15 mouse cellular contexts compared by ENCODE assay signal in genomic region chr1:186959380-186959779, GRCm38 (mm10). TPM values are rescaled to one million over a fixed set of nuclear protein-coding genes. Genes with fewer than 3 reads are reported as not detected.
A peak's percentile ranks its signal among the peaks of the same experiment; 100 is the strongest.
DNase-seq lines count a peak whose midpoint lies in the region; ATAC-seq and TF ChIP-seq lines count a peak whose summit lies in the region.
"Had no signal": no experiment of that assay in that cellular context is flagged by ENCODE, and none has a peak within 500 bp of the region (broad histone marks: within the 10 kb centered on the region; RNA-seq: fewer than 3 reads in every experiment).

No protein-coding gene starts in this region.

- no peak for ATAC-seq in embryonic facial prominence, embryonic 14.5 days (ENCODE audit: low read depth)
- ATAC-seq: Patski had no signal

- H3K27ac ChIP-seq in ES-E14 (ENCODE audit: insufficient read depth, low read depth, low read length, poor library complexity, severe bottlenecking): no peak overlapping the region
- H3K27ac ChIP-seq in embryonic facial prominence, embryonic 14.5 days (replicated peaks; ENCODE audit: low read depth, low read length): no peak overlapping the region

- H3K4me1 ChIP-seq in ES-E14 (ENCODE audit: control insufficient read depth in 2 of 2, insufficient read depth in 2 of 2, low read length in 2 of 2, poor library complexity in 1 of 2): no peaks in the 10 kb centered on the region
- H3K4me1 ChIP-seq in embryonic facial prominence, embryonic 14.5 days (ENCODE audit: control insufficient read depth, insufficient read depth, low read length): no peaks in the 10 kb centered on the region

- H3K36me3 ChIP-seq in ES-E14 (ENCODE audit: control insufficient read depth, insufficient read depth, low read length, poor library complexity, severe bottlenecking): no peaks in the 10 kb centered on the region
- H3K36me3 ChIP-seq in embryonic facial prominence, embryonic 14.5 days (ENCODE audit: control insufficient read depth, insufficient read depth, low read length): no peaks in the 10 kb centered on the region

- no peak overlapping the region for H3K4me3 ChIP-seq in ES-E14 (ENCODE audit: insufficient read depth in 1 of 2, low read depth in 1 of 2, low read length in 2 of 2, poor library complexity in 1 of 2, severe bottlenecking in 1 of 2)
- no peak overlapping the region for H3K4me3 ChIP-seq in embryonic facial prominence, embryonic 14.5 days (ENCODE audit: low read depth, low read length)
- H3K4me3 ChIP-seq: erythroblast, embryonic 14.5 days had no signal

- no peak overlapping the region for H3K4me2 ChIP-seq in embryonic facial prominence, embryonic 14.5 days (ENCODE audit: low read depth, low read length)

- no peak overlapping the region for H3K9ac ChIP-seq in ES-E14 (ENCODE audit: insufficient read depth, low read depth, low read length, poor library complexity, severe bottlenecking)
- no peak overlapping the region for H3K9ac ChIP-seq in embryonic facial prominence, embryonic 14.5 days (ENCODE audit: low read depth, low read length)

- intact Hi-C loops in left cerebral cortex, postnatal 4 days (cut with DNase I): no loop called here

- in situ Hi-C loops in ES-E14 (cut with MboI; ENCODE audit: low sequenced_read_pairs in 2 of 2, unreplicated experiment in 2 of 2): loop anchor here in 1 of 2 experiments (25.0 kb wide), 1 partner anchor 122 kb away; no protein-coding TSS in a partner anchor

- H3K9me3 ChIP-seq in ES-E14 (ENCODE audit: control insufficient read depth, insufficient read depth, low read depth, low read length): no peaks in the 10 kb centered on the region
- H3K9me3 ChIP-seq in embryonic facial prominence, embryonic 14.5 days (ENCODE audit: control insufficient read depth, low read length): no peaks in the 10 kb centered on the region

- 39% methylated on average over 4 of the region's 4 CpGs for WGBS in embryonic facial prominence, embryonic 14.5 days

- H3K27me3 ChIP-seq in embryonic facial prominence, embryonic 14.5 days (replicated peaks; ENCODE audit: control insufficient read depth, insufficient read depth, low read length): no peaks in the 10 kb centered on the region
- H3K27me3 ChIP-seq: Patski had no signal

- DNase-seq in kidney, adult 9 months: peak; percentile 23
- DNase-seq in kidney, adult 18-20 months: no peak
- DNase-seq in A20 (ENCODE audit: low read depth, low spot score): peak; percentile 72
- no peak for DNase-seq in ES-E14 (ENCODE audit: low read depth, low spot score)
- DNase-seq in embryonic facial prominence, embryonic 14.5 days (ENCODE audit: low spot score): peak; percentile 9
- no peak for DNase-seq in left cerebral cortex, postnatal 4 days
- no peak for DNase-seq in thymus, postnatal 10 days (ENCODE audit: low spot score in 2 of 2)
- DNase-seq: cerebellum, adult 11-12 months; gastrocnemius, postnatal 25 days; right cerebral cortex, postnatal 4 days; thymus, adult 18-20 months had no signal

TF ChIP-seq in ES-E14, 5 proteins besides CTCF, POLR2A, EP300 and RAD21:
- TF ChIP-seq MAFK (IDR thresholded peaks at IDR 0.05; ENCODE audit: insufficient read depth, low read depth, low read length) (no peak), ZC3H11A (IDR thresholded peaks at IDR 0.05; ENCODE audit: borderline replicate concordance, low read depth, low read length) (peak; percentile 67; the same call in 1 of the 2 replicates)

RNA-seq across cellular contexts. Expression of gene D1Pas1, which starts 7.8 kb away (rescaled TPM):
- 10.3 and 13.9 TPM in 2 replicates for total RNA-seq in ES-E14 (2012; rRNA removed)
- polyA plus RNA-seq in embryonic facial prominence, embryonic 14.5 days (2014; fragmentation: Nextera tagmentation; extraction: Ambion mirVana): 0.20 TPM in 1 of 2 replicates, not detected in the other
- under 1 TPM; 0.18 to 0.30 TPM for total RNA-seq in left cerebral cortex, postnatal 4 days (2021)
- total RNA-seq: gastrocnemius, postnatal 25 days; hematopoietic stem cell, adult 5-6 weeks; layer of hippocampus, postnatal 14 days had no signal
- polyA plus RNA-seq: erythroblast, embryonic 14.5 days; Patski had no signal

Comparison
In these comparisons a context has a peak if more than half of its experiments do, and no peak if none do; other contexts are left out.
1. DNase-seq: peak in kidney, adult 9 months (single experiment), A20 (single experiment) and embryonic facial prominence, embryonic 14.5 days (single experiment); none in kidney, adult 18-20 months (single experiment), ES-E14 (single experiment), left cerebral cortex, postnatal 4 days (single experiment) and thymus, postnatal 10 days (0 of 2).